Mouse (Mus musculus): ENCODE data around the gene Rnf5.

Rnf5 gene

DNA sequence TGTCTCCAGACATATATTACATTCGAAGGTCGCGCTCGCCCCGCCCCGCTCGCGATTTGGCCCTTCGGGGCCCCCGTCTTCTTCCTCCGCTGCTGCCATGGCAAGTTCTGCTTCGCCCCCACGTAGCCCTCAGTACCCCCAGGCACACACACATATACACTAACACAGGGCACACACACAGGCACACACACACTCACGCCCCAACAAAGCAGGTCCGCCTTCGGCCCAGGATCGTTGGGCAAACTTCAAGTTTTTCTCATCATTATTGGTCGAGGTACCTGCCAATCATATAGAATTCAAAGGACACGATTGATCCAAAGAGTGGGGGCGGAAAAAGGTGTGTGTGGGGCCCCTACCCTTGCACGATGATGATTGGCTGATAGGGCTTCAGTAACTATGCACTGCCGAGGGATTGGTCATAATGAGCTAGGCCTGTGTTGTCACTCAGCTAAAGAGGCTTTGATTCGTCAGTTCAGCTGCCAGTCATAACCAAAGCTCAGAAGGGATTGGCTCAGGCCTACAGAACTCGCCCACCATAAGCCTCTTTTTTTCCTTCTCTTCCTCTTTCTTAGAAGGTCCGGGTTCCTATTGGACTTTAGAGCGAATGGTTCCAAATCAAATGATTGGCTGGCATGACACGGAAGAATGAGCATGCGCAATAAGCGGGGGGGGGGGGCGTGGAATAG, at the start of gene Rnf5:
Gene Rnf5 (minus strand): TSS at position 316 of the 686 bp plus-strand sequence.
- peak; percentile 99 to 100 for DNase-seq (ENCODE audit: low spot score in 2 of 2)

DNA sequence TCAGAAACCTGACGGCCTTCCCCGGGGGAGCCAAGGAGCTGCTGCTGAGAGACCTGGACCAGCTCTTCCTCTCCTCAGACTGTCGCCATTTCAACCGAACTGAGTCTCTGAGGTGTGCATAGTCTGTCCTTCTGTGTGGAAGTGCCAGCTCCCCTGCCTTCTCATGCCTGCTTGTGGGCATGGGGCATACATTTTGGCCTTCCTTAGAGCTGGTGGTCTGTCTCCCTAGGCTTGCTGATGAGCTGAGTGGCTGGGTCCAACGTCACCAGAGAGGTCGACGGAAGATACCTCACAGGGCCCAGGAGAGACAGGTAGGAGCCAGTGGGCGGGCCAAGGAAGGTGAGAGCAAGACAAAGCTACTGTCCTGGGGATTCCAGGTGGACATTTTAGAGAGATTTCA, 49.5 kb upstream of the Rnf5 start:
- no peak for DNase-seq (ENCODE audit: low spot score in 2 of 2)

DNA sequence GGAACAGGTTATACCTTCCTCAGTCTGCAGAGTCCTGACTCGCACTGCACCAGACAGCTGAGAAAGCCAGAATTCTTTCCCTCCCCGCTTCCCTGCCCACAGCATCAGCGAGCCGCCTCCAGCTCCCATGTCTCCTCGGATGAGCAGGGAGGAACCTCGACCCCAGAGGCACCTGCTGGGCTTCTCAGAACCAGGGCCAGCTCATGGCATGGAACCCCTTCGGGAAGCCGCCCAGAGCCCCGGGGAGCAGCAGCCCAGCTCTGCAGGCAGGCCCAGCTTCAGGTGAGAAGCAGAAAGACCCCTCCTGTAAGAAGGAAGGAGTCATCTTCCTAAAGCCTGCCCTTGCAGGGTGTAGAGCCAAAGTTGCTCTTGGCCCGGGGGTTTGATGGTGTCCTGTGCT, 49.1 kb upstream of the Rnf5 start:
- no peak for DNase-seq (ENCODE audit: low spot score in 2 of 2)

DNA sequence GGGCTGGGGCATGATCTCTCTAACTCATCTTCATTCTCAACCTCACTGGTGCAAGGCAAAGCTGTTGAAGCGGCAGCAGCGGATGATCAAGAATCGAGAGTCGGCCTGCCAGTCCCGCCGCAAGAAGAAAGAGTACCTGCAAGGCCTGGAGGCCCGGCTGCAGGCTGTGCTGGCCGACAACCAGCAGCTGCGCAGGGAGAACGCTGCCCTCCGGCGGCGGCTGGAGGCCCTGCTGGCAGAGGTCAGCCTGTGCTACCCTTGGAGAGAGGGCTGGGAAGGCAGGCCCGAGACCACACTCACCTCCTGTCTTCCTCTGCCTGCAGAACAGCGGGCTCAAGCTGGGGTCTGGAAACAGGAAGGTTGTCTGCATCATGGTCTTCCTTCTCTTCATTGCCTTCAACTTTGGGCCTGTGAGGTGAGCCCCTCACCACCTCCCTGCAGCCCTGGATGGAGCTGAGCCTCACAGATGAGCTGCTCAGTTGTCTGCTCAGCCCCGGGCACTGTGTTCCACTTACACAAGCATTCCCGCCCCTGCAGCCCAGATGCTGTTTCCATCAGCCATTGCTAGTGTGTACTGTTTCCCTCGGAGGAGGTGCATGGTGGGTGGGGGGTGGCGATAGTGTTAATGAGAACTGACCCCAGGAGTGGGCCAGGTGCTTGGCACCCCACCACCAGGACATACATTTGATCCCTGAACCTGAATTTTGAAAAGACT, 48.2 kb upstream of the Rnf5 start:
- DNase-seq (ENCODE audit: low spot score in 2 of 2): peak in 1 of 2 experiments; percentile 42

DNA sequence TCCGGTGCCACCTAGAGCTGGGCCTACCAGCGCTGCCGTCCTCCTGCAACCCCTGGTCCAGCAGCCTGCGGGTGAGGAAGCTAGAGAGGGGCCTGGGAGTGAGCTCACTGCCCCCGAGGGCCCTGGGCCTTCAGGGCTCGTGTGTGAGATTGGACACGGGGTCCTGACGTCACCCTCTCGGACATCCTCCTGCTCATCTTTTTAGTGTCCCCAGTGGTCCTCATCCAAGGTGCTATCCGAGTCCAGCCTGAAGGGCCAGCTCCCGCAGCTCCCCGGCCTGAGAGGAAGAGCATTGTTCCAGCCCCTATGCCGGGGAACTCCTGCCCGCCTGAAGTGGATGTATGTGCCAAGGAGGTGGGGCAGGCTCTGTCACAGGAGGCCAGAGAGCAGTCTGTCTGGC, 47.3 kb upstream of the Rnf5 start:
- no peak for DNase-seq (ENCODE audit: low spot score in 2 of 2)

DNA sequence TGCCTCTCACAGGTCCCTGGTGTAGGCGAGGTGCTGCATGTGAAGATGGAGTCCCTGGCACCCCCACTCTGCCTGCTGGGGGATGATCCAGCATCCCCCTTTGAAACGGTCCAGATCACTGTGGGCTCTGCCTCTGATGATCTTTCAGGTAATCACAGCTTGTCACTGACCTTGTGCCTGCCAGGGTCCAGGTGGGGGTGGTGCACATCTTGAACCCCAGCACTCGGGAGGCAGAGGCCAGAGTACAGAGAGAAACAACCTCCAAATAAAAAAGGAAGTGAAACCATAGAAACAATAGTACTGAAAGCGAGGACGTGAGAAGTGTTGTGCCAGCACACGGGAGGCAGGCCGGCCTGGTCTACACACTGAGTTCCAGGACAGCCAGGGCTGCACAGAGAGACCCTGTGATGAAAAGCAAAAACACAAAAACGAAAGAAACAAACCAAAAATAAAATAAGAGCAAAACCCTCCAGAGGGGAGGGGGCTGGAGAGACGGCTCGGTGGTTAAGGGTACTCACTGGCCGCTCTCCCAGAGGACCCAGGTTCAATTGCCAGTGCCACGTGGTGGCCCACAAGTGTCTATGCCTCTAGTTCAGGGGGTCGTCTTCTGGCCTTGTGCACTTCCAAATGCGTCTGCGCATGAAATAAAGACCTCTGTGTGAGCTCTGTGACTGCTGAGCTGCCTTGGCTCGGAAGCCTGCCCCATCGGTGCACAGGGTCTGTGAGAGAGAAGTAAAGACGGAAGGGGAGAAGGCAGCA, 45.8 kb upstream of the Rnf5 start:
- DNase-seq (ENCODE audit: low spot score in 2 of 2): no peak

DNA sequence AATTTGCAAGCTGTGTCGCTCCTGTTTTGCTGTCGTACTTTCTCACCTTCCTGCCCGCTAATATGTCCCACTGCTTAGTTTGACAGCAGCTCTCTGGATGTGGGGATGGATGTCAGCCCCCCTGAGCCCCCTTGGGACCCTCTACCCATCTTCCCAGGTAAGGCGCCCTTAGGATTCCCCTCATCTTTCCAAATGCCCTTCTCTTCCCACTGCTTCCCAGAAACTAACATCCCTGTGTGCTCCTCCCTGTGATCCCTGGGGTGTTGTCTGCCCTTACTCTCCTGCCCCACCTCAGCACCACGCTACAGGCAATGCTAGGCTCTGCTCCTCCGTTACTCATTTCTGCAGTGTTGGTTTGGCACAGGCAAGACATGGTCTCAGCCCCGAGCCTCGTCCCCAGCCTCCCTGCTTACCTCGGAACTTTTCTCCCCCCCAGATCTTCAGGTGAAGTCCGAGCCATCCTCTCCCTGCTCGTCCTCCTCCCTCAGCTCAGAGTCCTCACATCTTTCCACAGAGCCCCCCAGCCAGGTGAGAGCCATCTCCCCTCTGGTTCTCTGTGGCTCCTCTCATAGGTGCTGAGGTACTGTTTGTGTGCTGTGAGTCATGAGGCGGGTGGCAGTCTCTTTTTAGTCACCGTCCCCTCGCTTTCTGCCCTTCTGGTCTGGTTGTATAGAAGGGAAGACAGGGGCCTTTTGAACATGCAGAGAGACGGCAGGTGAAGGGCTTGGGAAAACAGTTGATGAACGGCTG, 44.8 kb upstream of the Rnf5 start:
- no peak for DNase-seq (ENCODE audit: low spot score in 2 of 2)

DNA sequence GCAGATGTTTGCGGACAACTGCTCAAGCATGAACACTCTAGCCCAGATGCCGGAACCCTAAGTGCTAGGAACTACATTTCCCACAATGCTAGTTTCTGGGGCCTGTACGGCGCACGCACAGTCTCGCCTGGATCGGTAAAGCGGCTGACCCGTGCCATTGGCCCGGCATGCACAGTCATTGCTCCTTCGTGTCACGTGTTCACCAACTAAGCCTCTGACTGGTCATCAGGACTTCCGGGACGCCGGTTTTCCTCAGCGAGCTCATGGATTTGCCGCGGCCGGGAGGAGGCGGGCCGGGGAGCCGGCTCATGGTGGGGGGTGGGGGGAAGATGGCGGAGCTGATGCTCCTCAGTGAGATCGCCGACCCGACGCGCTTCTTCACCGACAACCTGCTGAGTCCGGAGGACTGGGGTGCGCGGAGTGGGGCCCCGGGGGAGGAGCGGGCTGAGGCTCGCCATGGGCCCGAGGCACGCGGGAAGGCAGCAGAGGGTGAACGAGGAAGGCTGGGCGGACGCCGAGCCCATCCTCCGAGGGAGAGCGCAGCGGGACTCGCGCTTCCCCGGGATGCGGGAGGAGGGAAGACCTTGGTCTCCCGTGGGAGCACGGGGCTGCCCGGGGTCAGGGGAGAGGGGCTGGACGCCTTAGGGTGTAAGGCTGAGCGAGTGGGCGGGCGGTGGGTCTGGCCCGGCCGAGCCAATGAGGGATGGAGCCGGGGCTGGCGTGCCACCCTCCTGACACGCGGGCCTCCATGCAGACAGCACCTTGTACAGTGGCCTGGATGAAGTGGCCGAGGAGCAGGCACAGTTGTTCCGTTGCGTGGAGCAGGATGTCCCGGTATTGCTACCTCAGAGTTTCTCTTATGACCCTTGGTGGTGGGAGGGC, 43.7 kb upstream of the Rnf5 start, which contains the start of gene Atf6b:
Gene Atf6b (plus strand): TSS at position 241 of the 882 bp plus-strand sequence.
- peak; percentile 95 to 98 for DNase-seq (ENCODE audit: low spot score in 2 of 2)

DNA sequence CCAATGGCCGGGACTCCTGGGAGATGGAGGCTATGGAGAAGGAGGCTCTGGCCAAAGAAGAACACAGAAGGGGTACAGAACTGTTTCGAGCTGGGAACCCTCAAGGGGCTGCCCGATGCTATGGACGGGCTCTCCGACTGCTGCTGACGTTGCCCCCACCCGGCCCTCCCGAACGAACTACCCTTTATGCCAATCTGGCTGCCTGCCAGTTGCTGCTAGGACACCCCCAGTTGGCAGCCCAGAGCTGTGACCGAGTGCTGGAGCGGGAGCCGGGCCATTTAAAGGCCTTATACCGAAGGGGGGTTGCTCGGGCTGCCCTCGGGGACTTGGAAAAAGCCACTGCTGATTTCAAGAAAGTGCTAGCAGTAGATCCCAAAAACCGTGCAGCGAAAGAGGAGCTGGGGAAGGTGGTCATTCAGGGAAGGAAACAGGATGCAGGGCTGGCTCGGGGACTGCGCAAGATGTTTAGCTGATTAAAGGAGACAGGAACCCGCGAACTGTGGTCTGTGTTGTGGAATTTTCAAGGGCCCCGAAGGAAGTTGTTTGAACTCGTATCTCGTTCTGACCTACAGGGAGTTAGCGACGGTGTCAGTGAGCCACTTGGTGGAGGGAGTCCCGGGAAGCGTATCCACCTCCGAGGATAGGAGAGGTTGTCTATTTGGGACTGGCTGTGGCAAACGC, 42.5 kb upstream of the Rnf5 start:
- DNase-seq (ENCODE audit: low spot score in 2 of 2): peak in 1 of 2 experiments; percentile 22

DNA sequence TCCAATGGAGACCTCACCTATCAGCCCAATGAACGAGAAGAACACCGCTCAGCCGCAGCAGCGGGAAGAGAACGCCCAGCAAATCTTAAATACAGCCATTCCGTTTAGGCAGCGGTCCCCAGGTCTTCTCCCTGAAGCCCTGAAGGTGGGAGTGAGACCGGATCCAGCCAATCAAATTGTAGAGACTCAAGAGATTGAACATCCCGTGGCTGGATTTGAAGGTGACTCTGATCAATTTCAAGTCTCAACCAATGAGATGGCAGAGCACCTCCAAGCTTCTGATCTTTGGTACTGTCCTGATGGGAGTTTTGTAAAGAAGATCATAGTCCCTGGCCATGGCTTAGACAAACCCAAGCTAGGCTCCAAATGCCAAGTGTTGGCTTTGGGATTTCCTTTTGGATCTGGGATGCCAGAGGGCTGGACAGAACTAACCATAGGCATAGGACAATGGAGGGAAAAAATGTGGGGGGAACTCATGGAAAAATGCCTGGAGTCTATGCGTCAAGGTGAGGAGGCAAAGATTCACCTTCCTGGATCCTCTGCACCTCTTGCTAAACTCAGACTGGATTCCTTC, 41.9 kb upstream of the Rnf5 start:
- no peak for DNase-seq (ENCODE audit: low spot score in 2 of 2)

DNA sequence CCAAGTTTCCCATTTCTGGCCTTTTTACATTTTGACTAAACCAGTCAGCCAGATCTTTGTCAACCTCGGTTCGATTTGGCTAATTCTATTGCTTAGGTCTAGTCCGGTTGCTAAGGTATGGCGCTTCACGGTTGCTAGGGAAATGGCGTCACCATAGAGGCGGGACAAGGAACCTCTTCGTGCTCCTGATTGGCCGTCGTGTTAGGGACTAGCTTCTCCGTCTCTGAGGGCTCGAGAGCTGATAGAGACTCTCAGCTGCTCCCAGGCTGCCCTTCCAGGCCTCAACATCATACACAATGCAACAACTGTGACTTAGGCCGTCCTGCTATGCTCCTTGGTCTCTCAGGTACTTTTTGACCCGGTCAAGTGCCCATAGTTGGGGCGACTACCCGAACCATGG, 41.1 kb upstream of the Rnf5 start, which contains the start of gene Fkbpl:
Gene Fkbpl (plus strand): TSS at position 157 of the 400 bp plus-strand sequence.
- DNase-seq (ENCODE audit: low spot score in 2 of 2): peak; percentile 94 to 95

DNA sequence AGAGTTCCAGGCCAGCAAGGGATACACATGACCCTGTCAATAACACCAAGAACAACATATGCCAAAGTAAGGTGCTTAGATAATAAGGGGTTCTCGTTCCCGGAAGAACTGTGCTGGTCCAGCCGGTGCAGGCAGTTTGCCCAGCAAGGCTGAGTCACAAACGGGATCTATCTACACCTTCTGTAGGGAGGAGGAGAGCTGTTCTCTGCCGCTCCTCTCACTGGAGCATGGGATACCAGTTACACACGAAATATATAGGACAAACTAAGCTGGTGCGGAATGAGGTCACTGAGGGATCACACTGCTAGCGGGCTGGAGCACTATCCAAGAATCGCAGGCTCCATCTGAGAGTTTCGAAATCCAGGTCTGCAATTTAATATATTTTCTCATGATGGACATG, 40.5 kb upstream of the Rnf5 start:
- no peak for DNase-seq (ENCODE audit: low spot score in 2 of 2)

DNA sequence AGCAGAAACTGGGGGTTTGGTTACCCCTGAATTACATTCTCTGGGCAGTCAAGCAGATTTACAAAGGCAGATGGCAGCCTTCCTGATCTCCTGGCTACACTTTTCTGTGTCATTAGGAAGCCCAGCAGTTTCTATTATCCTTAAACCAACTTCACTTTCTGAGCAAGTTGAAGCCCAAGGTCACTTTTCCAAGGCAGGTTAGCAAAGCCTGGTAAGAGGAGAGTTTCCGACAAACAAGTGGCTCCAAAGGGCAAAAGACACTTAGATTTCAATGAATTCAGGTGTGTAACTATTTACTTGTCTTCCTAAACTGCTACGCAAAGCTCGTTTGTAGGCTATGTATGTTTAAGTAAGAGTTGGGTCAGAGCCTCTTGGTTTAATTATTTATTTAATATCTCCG, 39.9 kb upstream of the Rnf5 start:
- no peak for DNase-seq (ENCODE audit: low spot score in 2 of 2)

DNA sequence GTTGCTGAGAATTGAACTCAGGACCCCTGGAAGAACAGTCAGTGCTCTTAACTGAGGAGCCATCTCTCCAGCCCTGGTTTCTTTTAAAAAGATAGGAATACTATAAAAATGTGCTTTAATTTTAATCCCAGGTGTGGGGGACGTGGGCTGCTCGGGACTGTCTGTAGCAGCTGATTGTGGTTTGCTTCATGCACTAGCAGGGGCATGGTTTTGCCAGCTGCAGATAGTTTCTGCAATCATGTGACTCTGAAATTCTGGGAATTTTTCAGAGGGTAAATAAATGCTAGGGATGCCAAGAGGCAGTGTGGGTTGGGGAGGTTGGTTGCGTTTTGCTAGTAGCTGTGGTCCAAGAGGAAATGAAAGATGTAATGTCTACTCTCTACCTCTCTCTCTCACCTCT, 38.5 kb upstream of the Rnf5 start:
- no peak for DNase-seq (ENCODE audit: low spot score in 2 of 2)

DNA sequence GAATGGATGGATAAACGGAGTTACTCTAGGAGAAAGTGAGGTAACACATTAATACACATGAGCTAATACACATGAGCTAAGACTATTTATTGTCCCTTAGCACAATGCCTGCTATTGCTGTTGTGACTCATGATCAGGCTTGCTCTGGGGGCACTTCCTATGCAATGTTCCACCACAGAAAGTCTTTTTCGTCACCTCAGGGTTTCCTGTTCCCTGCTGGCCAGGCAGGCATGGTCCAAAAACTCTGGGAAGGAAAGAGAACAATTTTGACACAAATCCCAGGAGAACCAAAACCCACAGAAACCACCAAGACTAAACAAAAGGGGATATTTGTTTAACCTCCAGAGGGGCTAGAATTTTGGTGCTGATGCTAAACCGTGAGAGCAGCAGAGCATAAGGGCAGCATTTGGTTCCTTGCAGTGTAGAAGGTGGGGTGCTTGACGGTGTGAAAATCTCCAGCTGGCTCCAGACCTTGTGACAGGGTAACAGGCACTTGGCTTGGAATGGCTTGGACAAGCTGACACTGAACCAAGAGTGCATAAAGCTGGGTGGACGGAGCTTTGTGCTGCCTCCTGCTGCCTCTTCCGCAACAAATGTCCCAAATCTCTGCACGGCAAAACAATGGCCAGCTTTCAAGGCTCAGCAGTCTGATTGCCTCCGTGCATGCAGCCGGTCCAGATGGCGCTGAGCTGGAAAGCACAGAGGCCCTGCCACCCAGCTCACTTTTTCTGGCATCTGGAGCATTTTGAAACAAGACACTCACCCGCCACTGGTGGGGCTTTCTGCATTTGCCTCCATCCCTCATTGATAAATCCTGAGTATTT, 37.5 kb upstream of the Rnf5 start:
- no peak for DNase-seq (ENCODE audit: low spot score in 2 of 2)

DNA sequence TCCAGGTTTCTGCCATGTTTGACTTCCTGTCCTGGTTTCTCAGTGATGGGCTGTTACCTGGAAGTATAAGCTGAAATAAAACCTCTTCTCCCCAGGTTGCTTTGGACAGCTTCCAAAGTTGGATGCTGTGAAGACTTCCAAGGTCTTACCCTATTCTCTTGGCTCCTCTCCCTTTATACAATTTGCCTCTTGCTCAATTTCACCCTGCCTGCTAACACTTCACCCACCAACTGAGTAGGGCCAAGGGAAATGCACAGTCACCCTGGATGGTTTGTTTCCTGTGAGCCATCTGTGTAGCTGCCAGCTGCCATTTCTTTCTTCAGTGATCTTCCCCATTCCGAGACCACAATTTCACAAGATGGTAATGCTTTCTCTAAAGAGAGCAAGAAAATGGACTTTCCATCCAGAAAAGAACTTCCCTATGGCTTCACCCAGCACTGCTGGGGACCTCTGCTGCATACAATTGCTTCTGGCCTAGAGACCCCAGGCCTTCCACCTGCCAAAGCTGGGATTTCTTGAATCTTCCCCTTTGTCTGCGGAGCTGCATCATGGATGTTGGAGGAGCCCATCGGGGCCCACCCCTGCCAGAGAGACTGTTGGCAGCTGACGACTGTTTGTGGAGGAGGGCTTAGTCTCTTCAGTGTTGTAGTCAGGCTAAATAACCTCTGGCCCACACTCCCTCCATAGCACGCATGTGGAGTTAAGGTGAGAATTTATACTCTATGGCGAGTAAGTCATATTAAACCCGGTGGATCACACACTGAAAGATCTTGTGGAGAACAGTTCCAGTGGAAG, 36.2 kb upstream of the Rnf5 start:
- no peak for DNase-seq (ENCODE audit: low spot score in 2 of 2)

DNA sequence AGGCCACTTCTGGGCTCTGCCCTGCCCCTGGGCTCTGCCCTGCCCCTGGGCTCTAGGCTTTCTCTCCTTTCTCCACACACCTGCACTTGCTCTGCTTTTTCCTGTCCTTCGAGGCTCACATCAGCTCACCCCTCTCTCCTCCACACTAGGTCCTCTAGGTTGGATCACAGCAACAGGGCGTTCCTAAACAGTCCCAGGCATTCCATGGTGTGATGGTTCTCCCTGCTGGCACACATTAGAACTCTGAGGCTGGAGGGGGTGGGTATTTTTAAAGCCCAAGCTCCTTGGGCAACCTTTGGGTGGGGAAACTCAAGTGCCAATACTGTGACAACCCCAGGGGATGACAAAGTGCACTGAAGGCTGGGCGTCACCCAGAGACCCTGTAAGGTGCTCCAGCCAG, 34.0 kb upstream of the Rnf5 start:
- no peak for DNase-seq (ENCODE audit: low spot score in 2 of 2)

DNA sequence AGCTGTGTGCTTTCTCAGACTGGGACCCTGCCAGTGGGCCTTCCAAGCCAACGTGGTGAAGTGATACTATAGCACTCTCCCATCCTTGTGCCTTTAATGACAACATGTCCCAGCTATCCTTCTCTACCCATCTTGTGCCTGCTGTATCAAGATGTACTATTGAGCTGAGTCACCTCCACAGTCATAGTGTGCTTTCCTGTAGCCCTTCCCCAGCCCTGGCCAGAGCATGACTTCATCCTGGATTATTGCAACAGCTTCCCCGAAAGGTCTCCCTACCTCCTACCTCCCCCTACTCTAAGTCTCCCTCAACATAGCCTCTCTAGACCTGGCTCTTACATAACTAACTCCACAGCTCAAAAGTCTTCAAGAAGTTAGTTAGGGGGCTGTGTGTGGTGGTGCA, 32.2 kb upstream of the Rnf5 start:
- DNase-seq (ENCODE audit: low spot score in 2 of 2): no peak

All from frontal cortex, postnatal 10 days (tissue).